Mouse (Mus musculus) left cerebral cortex, adult 2 months (tissue): Measurements from ENCODE around the gene Hoxa5. TPM values are rescaled to one million over a fixed set of nuclear protein-coding genes. Genes with fewer than 3 reads are reported as not detected.

ENCODE experiments used
- DNase-seq, 2 experiments: peaks; one replicate each; pipeline ENCODE4 v3.0.0; 2021 to 2022; ENCODE audit warnings: low spot score in 2 of 2, mixed read lengths in 1 of 2; ENCODE audit errors: extremely low spot score in 1 of 2
- H3K27ac ChIP-seq: fragments of 200-600 bp; 2 replicates; pipeline ENCODE4 v1.8.1; 2022
- H3K4me3 ChIP-seq: fragments of 200-600 bp; 2 replicates; pipeline ENCODE4 v1.8.1; 2022
- CTCF ChIP-seq: fragments of 200-600 bp; IDR thresholded peaks from 2 replicates; pipeline ENCODE4 v1.8.1; 2022; ENCODE audit warnings: antibody characterized with exemption, mild to moderate bottlenecking, moderate library complexity
- intact Hi-C: fragments of 180-260 bp; cut with DNase I; formaldehyde crosslinking; loops from one replicate; pipeline ENCODE4 v1.15.1; 2025
- microRNA-seq, 2 experiments: library from miRNA; unstranded; fragments of <30 nt; microRNA quantifications; one replicate each; pipeline ENCODE4 v1.2.0; 2021
- total RNA-seq, 2 experiments: library from RNA; stranded (reverse); gene quantifications; 2 replicates each; pipeline ENCODE4 v1.2.3; 2021

The Hoxa5 gene
- total RNA-seq, 2 experiments from 2014 or later: not detected

DNA sequence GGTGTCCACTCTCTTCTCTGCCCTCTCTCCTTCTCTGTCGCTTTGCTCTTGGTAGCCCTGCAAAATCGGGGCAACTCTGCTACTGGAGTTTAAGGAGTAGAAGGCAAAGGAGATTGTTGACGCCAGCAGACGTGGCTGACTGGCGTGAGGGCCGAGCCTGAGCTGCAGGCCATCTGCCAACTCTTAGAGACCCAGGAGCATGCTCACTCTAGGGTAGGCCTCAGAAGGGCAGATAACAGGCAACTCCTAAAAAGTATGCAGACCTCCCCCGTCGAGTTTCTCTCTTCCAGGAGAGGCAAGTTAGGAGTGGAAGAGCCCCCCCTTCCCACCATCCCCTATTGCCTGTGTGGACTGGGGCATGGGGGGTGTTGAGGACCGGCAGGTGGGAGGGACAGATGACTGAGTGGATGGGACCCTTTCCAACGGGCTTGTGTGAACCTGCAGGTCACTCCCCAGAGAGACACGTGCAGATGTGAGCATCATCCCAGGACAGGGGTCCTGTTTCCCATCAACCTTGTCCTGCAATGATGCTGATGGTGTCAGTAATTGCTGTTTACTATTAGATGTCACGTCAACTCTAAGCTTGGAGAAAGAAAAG, 45.1 kb downstream of the Hoxa5 start:
- TF ChIP-seq CTCF: no peak
- H3K4me3 ChIP-seq: no peak overlapping the region
- no peak overlapping the region for H3K27ac ChIP-seq
- intact Hi-C loops: loop anchor here (5.0 kb wide), 1 partner anchor 147 kb away; the partner anchor contains the start of gene Skap2
- no peak for DNase-seq

DNA sequence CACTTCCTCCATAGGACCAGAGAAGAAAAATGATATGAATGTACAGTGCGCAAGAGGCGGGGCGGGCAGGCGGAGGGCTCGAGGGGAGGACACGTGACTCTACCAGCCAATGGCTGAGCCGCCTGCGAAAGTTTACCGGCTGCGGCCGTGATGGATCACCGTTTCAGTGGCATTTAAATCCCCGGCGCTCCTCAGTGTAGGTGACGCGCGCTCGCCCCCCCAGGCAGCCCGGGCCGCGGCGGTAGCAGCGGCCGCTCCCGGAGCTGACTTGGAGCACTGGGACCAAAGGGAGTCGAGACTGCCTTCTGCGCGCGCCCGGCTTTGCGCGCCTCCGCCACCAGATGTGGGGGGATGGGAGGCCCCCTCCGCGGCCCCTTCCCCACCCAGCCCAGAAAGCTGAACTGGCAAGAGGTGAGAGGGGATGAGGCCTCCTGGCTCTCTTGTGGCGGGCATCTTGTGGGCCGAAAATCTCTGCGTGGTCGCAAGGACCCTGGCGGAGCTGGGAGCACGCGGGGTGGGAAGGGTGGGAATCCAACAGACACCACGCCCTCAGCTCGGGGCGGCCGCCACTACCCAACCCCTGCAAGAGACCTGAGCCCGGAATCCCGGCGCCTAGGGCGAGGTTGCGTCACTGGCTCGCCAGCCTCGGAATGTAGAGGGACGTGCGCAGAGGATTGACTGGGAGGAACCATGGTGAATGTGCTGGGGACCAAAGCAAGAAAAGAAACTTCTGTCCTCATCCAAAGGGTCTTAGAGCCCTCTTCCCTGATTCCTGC, 45.9 kb downstream of the Hoxa5 start, which contains the start of gene Hoxa1:
Gene Hoxa1 (minus strand): TSS at position 42 of the 776 bp plus-strand sequence.
- no peak within 1 kb of the TSS for H3K27ac ChIP-seq
- no peak for DNase-seq
- intact Hi-C loops: loop anchor here (5.0 kb wide), 1 partner anchor 146 kb away; the partner anchor contains the start of gene Skap2
- no peak for TF ChIP-seq CTCF
- peak within 1 kb of the TSS; percentile 28; the same call in 1 of the 2 replicates for H3K4me3 ChIP-seq

DNA sequence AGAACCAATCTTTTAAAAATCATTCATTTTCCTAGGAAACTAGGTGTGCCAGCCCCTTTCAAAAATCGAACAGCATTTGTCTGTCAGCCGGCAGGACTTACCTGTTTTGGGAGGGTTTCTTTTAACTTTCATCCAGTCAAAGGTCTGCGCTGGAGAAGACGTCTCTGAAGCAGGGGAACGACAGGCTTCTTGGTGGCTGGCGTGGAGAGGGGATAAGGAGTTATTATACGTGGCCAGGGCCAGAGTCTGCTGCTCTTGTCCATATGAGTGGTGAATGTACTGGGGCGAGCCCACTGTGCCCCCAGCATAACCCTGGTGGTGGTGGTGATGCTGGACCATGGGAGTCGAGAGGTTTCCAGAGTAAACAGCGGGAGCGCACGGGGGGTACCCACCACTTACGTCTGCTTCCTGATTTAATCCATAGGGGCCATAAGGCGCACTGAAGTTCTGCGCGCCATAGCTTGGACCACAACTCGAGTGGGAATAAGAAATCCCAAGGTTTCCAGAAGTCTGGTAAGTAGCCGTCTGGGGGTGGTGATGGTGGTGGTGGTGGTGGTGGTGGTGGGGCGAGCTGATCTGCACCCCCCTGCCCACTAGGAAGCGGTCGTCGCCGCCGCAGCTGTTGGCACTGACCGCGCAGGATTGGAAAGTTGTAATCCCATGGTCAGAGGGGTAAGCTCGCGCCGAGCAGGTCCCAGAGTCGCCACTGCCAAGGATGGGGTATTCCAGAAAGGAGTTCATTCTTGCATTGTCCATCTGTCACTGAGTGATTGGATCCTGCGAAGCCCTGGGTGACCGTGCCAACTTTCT, 46.7 kb downstream of the Hoxa5 start:
- TF ChIP-seq CTCF: no peak
- no peak for DNase-seq
- Histone ChIP-seq H3K27ac (no peak overlapping the region), H3K4me3 (no peak overlapping the region)
- intact Hi-C loops: loop anchor here (5.0 kb wide), 1 partner anchor 145 kb away; the partner anchor contains the start of gene Skap2

DNA sequence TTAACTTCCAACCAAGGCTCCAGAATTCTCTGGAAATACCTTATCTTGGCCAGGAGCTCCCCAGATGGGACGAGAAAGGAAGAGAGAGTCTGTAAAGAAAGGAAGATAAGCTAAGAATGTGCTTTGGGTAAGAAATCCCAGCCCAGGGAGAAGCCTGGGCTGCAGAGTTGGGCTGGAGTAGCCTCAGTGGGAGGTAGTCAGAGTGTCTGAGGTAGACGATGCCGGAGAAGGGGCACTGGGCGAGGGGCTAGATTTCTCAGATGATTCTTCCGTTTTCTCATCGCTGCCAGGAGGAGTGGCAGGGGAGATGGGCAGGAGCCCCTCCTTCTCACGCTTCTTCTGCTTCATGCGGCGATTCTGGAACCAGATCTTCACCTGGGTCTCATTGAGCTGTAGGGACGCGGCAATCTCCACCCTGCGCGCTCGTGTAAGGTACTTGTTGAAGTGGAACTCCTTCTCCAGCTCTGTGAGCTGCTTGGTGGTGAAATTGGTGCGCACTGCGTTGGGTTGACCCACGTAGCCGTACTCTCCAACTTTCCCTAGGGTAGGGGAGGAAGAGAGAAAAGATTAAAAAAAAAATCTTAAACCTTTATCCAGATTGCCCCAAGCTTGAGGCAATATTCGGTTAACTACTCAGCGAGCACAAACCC, 47.7 kb downstream of the Hoxa5 start:
- H3K4me3 ChIP-seq: no peak overlapping the region
- no peak for DNase-seq
- no peak for TF ChIP-seq CTCF
- H3K27ac ChIP-seq: no peak overlapping the region
- intact Hi-C loops: loop anchor here (5.0 kb wide), 1 partner anchor 144 kb away; the partner anchor contains the start of gene Skap2

DNA sequence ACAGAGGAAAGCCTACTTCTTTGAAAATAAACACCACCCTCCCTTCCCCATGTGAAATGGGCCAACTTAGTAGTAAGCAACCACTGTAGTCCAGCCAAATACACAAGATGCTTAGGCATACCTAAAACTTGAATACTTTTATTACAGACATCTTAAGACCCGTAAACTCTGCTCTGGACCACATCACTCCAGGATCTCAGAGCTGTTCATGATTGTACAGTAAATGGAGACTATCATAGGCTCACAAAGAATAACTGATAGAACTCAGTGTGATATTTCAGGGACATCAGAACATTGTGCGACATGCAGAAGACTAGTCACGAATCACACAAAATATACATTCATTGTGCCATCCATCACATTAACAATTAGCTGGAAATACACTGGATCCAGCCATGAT, 48.9 kb downstream of the Hoxa5 start:
- no peak overlapping the region for H3K27ac ChIP-seq
- no peak overlapping the region for H3K4me3 ChIP-seq
- no peak for TF ChIP-seq CTCF
- DNase-seq: no peak
- intact Hi-C loops: loop anchor here (5.0 kb wide), 1 partner anchor 143 kb away; the partner anchor contains the start of gene Skap2

GRCm38 (mm10) chr6:52154044-52154443, 50.3 kb downstream of the Hoxa5 start:
- no peak for TF ChIP-seq CTCF

DNA sequence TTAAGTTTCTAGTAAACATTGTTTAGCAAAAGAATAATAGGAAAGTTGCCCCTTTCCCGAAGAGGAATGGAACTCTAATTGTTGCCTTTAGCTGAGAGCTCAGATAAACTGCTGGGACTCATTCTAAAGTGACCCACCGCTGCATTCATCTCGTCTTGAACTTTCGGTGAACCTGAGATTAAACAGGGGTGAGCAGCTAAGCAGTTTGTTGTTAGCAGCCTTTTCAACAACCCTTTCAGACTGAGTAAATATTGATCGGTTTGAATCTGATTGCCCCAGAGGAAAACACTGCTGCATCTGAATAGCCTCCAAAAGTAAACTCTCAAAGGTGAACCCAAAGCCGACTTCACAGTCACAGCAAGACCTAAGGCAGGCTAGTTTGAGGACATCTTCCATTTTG, 51.1 kb downstream of the Hoxa5 start:
- DNase-seq: no peak
- no peak for TF ChIP-seq CTCF
- H3K4me3 ChIP-seq: no peak overlapping the region
- no peak overlapping the region for H3K27ac ChIP-seq
- intact Hi-C loops: loop anchor here (1.0 kb wide), 1 partner anchor 37 kb away; no protein-coding TSS in a partner anchor

More at GRCm38 (mm10) chr6:52154044-52154443, 50.3 kb downstream of the Hoxa5 start:
- no peak for DNase-seq
- intact Hi-C loops: no loop called here
- no peak overlapping the region for H3K27ac ChIP-seq
- no peak overlapping the region for H3K4me3 ChIP-seq

DNA sequence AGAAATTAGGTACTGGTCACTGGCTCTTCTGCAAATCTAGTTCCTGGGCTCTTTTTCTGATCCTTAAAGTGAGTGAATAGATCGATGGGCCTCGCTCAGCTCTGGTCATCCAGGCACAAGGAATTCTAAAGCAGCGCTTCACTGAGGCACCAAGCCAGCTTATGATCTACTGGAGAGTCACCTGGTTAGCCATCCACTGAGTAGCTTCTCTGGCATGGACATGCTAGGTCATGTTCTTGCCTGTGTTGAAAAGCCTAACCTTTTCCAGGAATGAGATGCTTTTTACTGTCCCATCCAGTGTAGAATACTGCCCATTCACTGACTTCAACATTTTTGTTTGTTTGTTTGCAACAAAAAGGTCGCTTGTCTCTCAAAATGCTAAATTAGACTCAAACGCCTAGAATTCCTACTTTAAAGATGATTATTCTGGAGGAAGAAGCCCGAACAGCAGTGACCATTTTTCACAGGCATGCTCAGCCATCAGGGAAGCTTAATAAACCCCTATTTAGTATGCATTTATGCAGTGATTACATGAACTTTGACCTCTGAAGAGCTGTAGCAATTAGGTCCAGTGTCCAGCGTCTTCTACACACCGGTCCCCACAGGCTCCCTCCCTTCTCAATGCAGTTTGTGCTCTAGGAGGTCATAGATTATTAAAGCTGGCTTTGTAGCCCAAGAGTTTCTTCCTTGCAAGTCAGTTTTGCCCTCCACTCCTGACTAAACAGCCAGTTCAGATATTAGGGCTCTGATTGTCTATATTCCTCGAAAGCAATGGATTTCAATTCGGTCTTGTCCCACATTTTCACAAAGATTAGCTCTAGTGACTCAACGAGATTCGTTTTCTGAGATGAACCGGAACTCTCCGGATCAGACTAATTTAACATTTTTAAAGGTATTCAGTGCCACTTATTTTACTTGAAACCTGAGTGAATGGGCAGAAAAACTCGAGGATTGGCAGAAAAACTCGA, 51.9 kb downstream of the Hoxa5 start:
- H3K27ac ChIP-seq: no peak overlapping the region
- intact Hi-C loops: loop anchor here (1.0 kb wide), 1 partner anchor 38 kb away; no protein-coding TSS in a partner anchor
- DNase-seq: no peak
- no peak for TF ChIP-seq CTCF
- no peak overlapping the region for H3K4me3 ChIP-seq

Small RNA genes lying within 50 kb of the gene (microRNA-seq; reads per million reads assigned to microRNA genes)
- 1.2 to 2.6 reads per million in 2 experiments for gene Mir196b

Other genes with a start within 250 kb of the Hoxa5 start
- gene Skap2, start 192.0 kb downstream of the Hoxa5 start, total RNA-seq: 10 to 100 TPM in 1 of 2 experiments, 1 to 10 TPM in 1; 8.9 to 10.5 TPM
- not detected for gene Hoxa1, start 46.3 kb downstream of the Hoxa5 start, total RNA-seq
- gene Hoxa2, start 39.8 kb downstream of the Hoxa5 start, total RNA-seq: not detected
- gene 5730596B20Rik, start 27.1 kb downstream of the Hoxa5 start, total RNA-seq: not detected
- not detected for gene Hoxa4, start 12.8 kb downstream of the Hoxa5 start, total RNA-seq
- not detected for gene Hoxa6, start 4.1 kb upstream of the Hoxa5 start, total RNA-seq
- gene Hoxa3, start 8.7 kb upstream of the Hoxa5 start, total RNA-seq: not detected
- gene Gm28308, start 8.8 kb upstream of the Hoxa5 start, total RNA-seq: not detected
- gene Hoxa7, start 17.3 kb upstream of the Hoxa5 start, total RNA-seq: not detected
- gene Hoxa9, start 26.5 kb upstream of the Hoxa5 start, total RNA-seq: not detected
- not detected for gene Hoxa10, start 36.3 kb upstream of the Hoxa5 start, total RNA-seq
- gene Hoxa11, start 41.2 kb upstream of the Hoxa5 start, total RNA-seq: not detected
- not detected for gene Hoxa13, start 56.3 kb upstream of the Hoxa5 start, total RNA-seq
- not detected for gene Evx1, start 108.9 kb upstream of the Hoxa5 start, total RNA-seq